Mouse (Mus musculus) neural tube, embryonic 14.5 days (tissue): ENCODE results near the gene Myh7b. TPM values are rescaled to one million over a fixed set of nuclear protein-coding genes. Genes with fewer than 3 reads are reported as not detected.

Source experiments
- ATAC-seq: fragments of 200-750 bp; cut with Nextera tagmentation; 2 replicates; pipeline ENCODE4 v1.8.0; 2017; ENCODE audit warnings: low read depth, mild to moderate bottlenecking, moderate TSS enrichment, moderate library complexity
- H3K27ac ChIP-seq: fragments of 300-500 bp; sonication (generic); 2 replicates; pipeline ENCODE4 v1.5.1; 2014; ENCODE audit warnings: low read depth, mild to moderate bottlenecking, control low read depth, low read length, moderate library complexity, mixed read lengths
- H3K27me3 ChIP-seq: fragments of 300-500 bp; sonication (generic); 2 replicates; pipeline ENCODE4 v1.6.1; 2014; ENCODE audit warnings: low read length; ENCODE audit not compliant: control insufficient read depth, insufficient read depth
- H3K36me3 ChIP-seq: fragments of 300-500 bp; sonication (generic); 2 replicates; pipeline ENCODE4 v1.6.1; 2014; ENCODE audit warnings: low read length, mixed read lengths; ENCODE audit not compliant: control insufficient read depth, insufficient read depth
- H3K4me1 ChIP-seq: fragments of 300-500 bp; sonication (generic); 2 replicates; pipeline ENCODE4 v1.6.1; 2014; ENCODE audit warnings: low read length; ENCODE audit not compliant: control insufficient read depth, insufficient read depth
- H3K4me2 ChIP-seq: fragments of 300-500 bp; sonication (generic); 2 replicates; pipeline ENCODE4 v1.6.1; 2014; ENCODE audit warnings: mild to moderate bottlenecking, low read depth, low read length, control low read depth
- H3K4me3 ChIP-seq: fragments of 300-500 bp; sonication (generic); 2 replicates; pipeline ENCODE4 v1.5.1; 2014; ENCODE audit warnings: low read depth, low read length, control low read depth, mixed read lengths
- H3K9ac ChIP-seq: fragments of 300-500 bp; sonication (generic); replicated peaks from 2 replicates; pipeline ENCODE4 v1.6.1; 2014; ENCODE audit warnings: low read depth, mild to moderate bottlenecking, control low read depth, low read length, mixed read lengths
- H3K9me3 ChIP-seq: fragments of 300-500 bp; sonication (generic); 2 replicates; pipeline ENCODE4 v1.6.1; 2016; ENCODE audit warnings: low read length; ENCODE audit not compliant: control insufficient read depth
- WGBS: fragments of 180-500 bp; shearing (Covaris S2); extraction: QIAGEN DNeasy Blood & Tissue Kit; methylation state at CpG from one replicate; pipeline ENCODE4 v1.1.7; 2014; 5-methylcytosine and 5-hydroxymethylcytosine counted together
- polyA plus RNA-seq: library from polyadenylated mRNA; unstranded; fragments of >200 nt; fragmentation: Nextera tagmentation; extraction: Ambion mirVana; gene quantifications from 2 replicates; pipeline ENCODE4 v1.2.1, GENCODE M21; 2014

Gene Myh7b
- polyA plus RNA-seq, 1 experiment from 2014 or later, result 0.52 TPM

DNA sequence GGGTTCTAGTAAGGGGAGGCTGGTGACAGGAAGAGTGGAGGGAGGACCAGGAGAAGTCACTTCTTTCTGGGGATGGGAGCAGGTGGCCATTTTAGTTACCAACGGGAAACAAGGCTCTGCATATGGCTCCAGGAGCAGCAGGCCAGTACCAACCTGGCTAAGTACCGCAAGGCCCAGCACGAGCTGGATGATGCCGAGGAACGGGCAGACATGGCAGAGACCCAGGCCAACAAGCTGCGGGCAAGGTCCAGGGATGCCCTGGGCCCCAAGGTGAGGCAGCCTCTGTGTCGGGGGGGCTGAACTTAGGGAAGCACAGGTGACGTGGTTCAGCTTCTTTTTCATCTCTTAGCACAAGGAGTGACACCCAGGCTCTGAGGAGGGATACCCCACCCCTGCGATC is 22.7 kb downstream of the Myh7b start:
- H3K36me3 ChIP-seq, result peaks cover 54% of the 10 kb centered on the region
- H3K27ac ChIP-seq, result no peak overlapping the region
- H3K9me3 ChIP-seq, result no peaks in the 10 kb centered on the region
- H3K27me3 ChIP-seq, result peaks cover 33% of the 10 kb centered on the region
- H3K4me2 ChIP-seq, result no peak overlapping the region
- H3K4me1 ChIP-seq, result peaks cover 12% of the 10 kb centered on the region
- no peak overlapping the region for H3K4me3 ChIP-seq
- ATAC-seq, result no peak
- WGBS, result 92% methylated on average over 9 of the region's 9 CpGs
- no peak overlapping the region for H3K9ac ChIP-seq

DNA sequence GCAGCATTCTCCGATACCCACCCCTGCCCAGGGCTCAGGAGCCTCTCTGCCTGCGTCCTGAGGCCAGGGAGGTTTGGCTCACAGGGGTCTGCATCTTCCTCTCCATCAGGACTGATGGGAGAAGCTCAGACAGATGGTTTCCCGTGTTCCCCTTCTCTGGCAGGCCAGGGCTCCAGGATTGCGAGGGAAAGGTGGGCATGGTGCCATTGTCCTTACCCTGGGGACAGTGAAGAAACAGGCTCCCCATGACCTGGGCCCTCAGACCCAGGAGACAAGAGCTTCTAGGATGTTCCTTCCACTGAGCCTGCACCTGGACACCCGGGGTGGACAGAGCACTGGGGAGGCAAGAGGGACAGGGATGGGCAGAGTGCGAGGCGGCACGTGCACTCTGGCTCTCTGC is 23.6 kb downstream of the Myh7b start:
- Histone ChIP-seq H3K27ac (no peak overlapping the region), H3K9me3 (no peaks in the 10 kb centered on the region), H3K9ac (no peak overlapping the region), H3K4me3 (no peak overlapping the region), H3K4me2 (no peak overlapping the region), H3K27me3 (peaks cover 33% of the 10 kb centered on the region), H3K4me1 (peaks cover 5% of the 10 kb centered on the region), H3K36me3 (peaks cover 62% of the 10 kb centered on the region)
- WGBS, result 84% methylated on average over 8 of the region's 8 CpGs
- no peak for ATAC-seq

DNA sequence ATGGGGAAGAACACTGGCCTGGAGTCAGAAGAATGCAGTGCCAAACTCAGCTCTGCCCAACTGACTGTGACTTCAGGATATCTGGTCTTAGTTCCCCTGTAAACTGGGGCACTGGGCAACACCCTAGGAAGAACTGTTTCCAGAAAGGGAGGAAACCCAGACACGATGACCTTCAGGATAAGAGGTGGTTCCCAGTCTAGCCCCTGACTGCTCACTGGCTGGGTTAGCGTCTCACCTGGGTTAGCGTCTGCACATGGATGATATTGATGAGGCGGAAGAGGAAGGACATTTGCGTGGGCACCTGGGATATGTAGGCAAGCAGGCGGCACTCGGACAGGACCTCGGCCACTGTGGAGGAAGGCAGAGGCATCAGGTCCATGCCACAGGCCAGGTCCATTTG is 24.9 kb downstream of the Myh7b start:
- Histone ChIP-seq H3K36me3 (peaks cover 76% of the 10 kb centered on the region), H3K9ac (no peak overlapping the region), H3K9me3 (no peaks in the 10 kb centered on the region), H3K4me3 (no peak overlapping the region), H3K4me2 (no peak overlapping the region), H3K27me3 (peaks cover 21% of the 10 kb centered on the region), H3K27ac (no peak overlapping the region), H3K4me1 (peaks cover 4% of the 10 kb centered on the region; the same call in 1 of the 2 replicates)
- WGBS, result 98% methylated on average over 8 of the region's 8 CpGs
- no peak for ATAC-seq

DNA sequence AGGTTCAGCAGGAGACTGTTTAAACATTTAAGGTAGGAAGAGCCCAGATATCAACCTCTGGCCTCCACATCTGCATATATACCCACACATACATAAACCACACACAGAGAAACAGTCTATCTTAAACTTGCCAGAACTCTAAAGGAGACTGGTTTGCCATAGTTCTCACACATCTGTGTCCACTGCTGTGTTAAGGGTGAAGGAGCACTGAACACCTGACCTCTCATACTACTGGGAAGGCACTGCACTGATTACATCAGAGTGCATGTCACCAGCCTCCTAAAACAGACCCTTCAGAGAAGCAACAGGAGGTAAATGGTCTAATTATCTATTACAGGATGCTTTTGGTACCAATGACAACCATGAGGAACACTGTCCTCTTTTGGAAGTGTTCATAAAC is 25.9 kb downstream of the Myh7b start:
- no peak for ATAC-seq
- no peak overlapping the region for H3K9ac ChIP-seq
- H3K4me3 ChIP-seq, result no peak overlapping the region
- no peak overlapping the region for H3K4me2 ChIP-seq
- H3K9me3 ChIP-seq, result no peaks in the 10 kb centered on the region
- no peak overlapping the region for H3K27ac ChIP-seq
- H3K27me3 ChIP-seq, result peaks cover 13% of the 10 kb centered on the region
- H3K4me1 ChIP-seq, result no peaks in the 10 kb centered on the region
- peaks cover 83% of the 10 kb centered on the region for H3K36me3 ChIP-seq

DNA sequence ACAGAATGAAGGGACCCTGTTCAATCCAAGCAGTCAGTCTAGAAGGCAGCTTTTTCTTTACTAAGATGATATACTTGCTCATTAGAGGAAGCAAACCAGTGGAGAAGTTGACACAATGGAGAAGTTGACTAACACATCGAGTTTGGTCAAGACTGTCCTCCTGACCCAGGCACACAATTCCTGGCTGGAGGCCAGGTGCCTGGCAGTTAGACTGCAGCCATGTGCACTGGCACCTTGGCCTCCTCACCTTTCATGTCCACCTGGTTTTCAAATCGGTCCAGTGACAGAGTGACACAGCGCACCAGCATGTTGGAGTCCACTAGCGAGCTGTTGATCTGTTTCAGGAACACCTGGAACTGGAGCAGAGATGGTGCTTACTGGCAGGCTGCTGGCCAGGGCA is 26.4 kb downstream of the Myh7b start:
- Histone ChIP-seq H3K9me3 (no peaks in the 10 kb centered on the region), H3K4me3 (no peak overlapping the region), H3K36me3 (peaks cover 82% of the 10 kb centered on the region), H3K4me1 (no peaks in the 10 kb centered on the region), H3K27me3 (peaks cover 8% of the 10 kb centered on the region), H3K9ac (no peak overlapping the region), H3K27ac (no peak overlapping the region), H3K4me2 (no peak overlapping the region)
- 98% methylated on average over 4 of the region's 4 CpGs for WGBS
- no peak for ATAC-seq

DNA sequence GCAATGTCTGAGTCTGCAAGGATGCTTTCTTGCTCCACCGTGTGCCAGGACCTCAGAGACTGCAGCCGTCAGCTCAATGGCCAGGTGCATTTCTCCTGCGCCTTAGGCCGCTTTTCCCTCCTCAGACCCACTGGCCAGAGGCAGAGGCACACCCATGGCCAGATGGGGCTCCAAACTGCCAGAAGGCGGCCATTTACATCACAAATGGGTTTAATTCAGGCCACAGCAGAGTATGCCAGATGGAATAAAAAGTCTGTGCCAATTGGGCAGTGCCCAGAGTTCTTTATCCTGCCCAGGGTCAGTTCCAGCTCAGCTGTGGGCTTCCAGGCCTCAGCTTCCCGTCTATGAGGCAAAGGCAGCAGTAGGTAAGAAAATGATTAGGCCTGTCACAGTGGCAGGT is 29.6 kb downstream of the Myh7b start:
- ATAC-seq, result no peak; the same call in 1 of the 2 replicates

DNA sequence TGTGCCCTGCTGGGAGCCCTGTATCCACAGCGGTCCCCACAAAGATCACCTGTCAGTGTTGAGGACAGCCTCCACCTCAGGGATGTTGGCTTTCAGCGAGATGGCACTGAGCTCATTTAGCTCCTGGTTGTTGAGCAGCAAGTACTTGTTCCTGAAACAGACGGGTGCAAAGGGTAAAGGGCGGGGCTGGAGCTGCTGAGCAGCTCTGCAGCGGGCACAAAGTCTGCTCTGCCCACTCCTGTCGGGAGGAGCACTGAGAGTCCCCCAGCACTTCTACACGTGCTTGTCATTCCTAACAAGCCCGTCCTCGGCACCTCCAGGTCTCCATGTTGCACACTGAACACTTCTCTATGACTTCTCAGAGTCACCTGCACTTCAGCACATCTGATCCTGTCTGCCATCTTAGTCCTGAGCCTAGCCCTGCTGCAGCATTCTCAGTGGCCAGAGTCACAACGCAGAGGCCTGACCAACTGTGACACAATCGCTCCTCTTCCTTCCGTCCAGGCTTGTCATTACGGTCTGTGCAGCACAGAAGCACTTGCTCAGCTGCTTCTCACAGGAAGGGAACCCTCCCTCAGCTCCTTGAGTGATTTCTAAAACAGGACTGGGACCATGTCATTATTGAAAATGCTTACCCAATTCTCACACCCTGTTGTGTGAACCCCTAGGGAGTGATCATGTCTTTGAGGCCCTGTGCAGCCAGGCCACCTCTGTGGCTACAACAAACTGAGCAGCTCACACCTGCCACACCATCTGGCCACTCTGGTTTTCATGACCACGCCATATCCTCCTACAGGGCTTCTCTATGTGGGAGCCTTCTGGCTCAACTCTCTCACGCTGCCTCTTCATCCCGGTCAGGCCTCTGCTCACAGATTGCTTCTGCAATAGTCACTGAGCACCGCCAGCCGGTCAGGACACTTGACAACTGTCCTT is 30.8 kb downstream of the Myh7b start:
- 57% methylated on average over 18 of the region's 18 CpGs for WGBS
- ATAC-seq, result peak; percentile 49; the same call in 1 of the 2 replicates
- Histone ChIP-seq H3K4me1 (no peaks in the 10 kb centered on the region), H3K27ac (no peak overlapping the region; the same call in 1 of the 2 replicates), H3K9me3 (no peaks in the 10 kb centered on the region), H3K36me3 (peaks cover 70% of the 10 kb centered on the region), H3K4me3 (no peak overlapping the region), H3K4me2 (no peak overlapping the region), H3K27me3 (no peaks in the 10 kb centered on the region), H3K9ac (no peak overlapping the region)

More for the DNA sequence above, 29.6 kb downstream of the Myh7b start:
- no peak overlapping the region for H3K4me2 ChIP-seq
- 51% methylated on average over 6 of the region's 6 CpGs for WGBS
- no peak overlapping the region for H3K4me3 ChIP-seq
- H3K27me3 ChIP-seq, result no peaks in the 10 kb centered on the region
- H3K9me3 ChIP-seq, result no peaks in the 10 kb centered on the region
- H3K9ac ChIP-seq, result no peak overlapping the region
- no peaks in the 10 kb centered on the region for H3K4me1 ChIP-seq
- H3K27ac ChIP-seq, result peak overlapping the region; percentile 16; the same call in 1 of the 2 replicates
- peaks cover 74% of the 10 kb centered on the region for H3K36me3 ChIP-seq

DNA sequence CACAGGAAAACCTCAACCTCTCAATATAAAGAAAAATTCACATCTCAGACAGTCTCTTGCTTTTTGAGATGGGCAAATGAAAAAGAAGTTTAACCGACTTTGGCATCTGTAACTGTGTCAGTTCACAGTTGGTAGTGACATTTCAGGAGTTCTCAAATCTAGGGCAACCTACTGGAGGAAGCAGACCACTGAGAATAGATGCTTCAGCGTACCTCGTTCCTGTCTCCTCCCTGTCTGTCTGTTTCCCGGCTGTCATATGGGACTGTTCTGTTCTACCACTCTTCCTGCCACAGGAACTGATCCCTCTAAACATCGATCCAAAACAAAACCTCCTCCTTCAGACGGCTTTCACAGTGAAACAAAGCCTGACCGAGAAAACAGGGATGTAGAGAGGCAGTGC is 34.7 kb downstream of the Myh7b start:
- H3K9me3 ChIP-seq, result no peaks in the 10 kb centered on the region
- H3K4me2 ChIP-seq, result no peak overlapping the region
- H3K4me1 ChIP-seq, result no peaks in the 10 kb centered on the region
- 92% methylated on average over 7 of the region's 7 CpGs for WGBS
- no peak overlapping the region for H3K4me3 ChIP-seq
- peaks cover 58% of the 10 kb centered on the region for H3K36me3 ChIP-seq
- no peaks in the 10 kb centered on the region for H3K27me3 ChIP-seq
- H3K9ac ChIP-seq, result no peak overlapping the region
- no peak for ATAC-seq
- H3K27ac ChIP-seq, result no peak overlapping the region

DNA sequence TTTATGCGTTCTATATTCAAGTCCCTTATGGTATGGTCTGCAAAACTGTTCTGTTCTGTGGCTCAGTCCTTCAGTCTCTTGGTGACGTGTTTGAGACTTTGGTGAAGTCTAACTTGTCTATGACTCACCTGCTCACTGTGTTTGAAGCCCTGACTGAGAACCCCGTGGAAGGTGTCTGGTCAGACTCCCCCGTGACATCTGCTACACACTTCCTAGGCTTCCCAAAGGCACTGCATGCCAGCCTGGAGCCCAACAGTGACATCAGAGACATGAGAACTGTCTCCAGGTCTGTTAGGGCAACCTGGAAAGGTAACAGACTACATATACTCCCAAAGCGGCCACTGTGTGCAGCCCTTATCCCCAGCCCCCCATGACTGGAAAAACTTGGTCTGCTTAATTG is 41.6 kb downstream of the Myh7b start:
- 94% methylated on average over 5 of the region's 5 CpGs for WGBS

More for the DNA sequence above, 41.6 kb downstream of the Myh7b start:
- H3K9me3 ChIP-seq, result no peaks in the 10 kb centered on the region
- H3K27ac ChIP-seq, result no peak overlapping the region
- no peaks in the 10 kb centered on the region for H3K4me1 ChIP-seq
- no peak for ATAC-seq
- no peak overlapping the region for H3K4me3 ChIP-seq
- no peaks in the 10 kb centered on the region for H3K27me3 ChIP-seq
- H3K4me2 ChIP-seq, result no peak overlapping the region
- H3K36me3 ChIP-seq, result peaks cover 52% of the 10 kb centered on the region
- no peak overlapping the region for H3K9ac ChIP-seq
